ENCODE assay signal across 8 mouse cellular contexts in genomic region chr16:45158522-45159388, GRCm38 (mm10). TPM values are rescaled to one million over a fixed set of nuclear protein-coding genes. Genes with fewer than 3 reads are reported as not detected.
DNase-seq lines count a peak whose midpoint lies in the region; ATAC-seq lines count a peak whose summit lies in the region.

Gene Slc35a5 (minus strand): TSS chr16:45158706.
Gene Atg3 (plus strand): TSS chr16:45158785.

- no peaks in the 10 kb centered on the region for H3K9me3 ChIP-seq in hindbrain, embryonic 14.5 days (ENCODE audit: control insufficient read depth, low read length)

- H3K27ac ChIP-seq in hindbrain, embryonic 14.5 days: peak within 1 kb of the TSS; percentile 86

- H3K36me3 ChIP-seq in hindbrain, embryonic 14.5 days (replicated peaks; ENCODE audit: control insufficient read depth, insufficient read depth): peaks cover 24% of the 10 kb centered on the region

- ATAC-seq in hindbrain, embryonic 14.5 days (ENCODE audit: low FRiP score): peak; percentile 98

- no peaks in the 10 kb centered on the region for H3K27me3 ChIP-seq in hindbrain, embryonic 14.5 days (ENCODE audit: control insufficient read depth, insufficient read depth, low read length)

- peak within 1 kb of the TSS; percentile 97 for H3K9ac ChIP-seq in hindbrain, embryonic 14.5 days

- peak; percentile 99 for DNase-seq in R1 (ENCODE audit: low read depth, low spot score)
- DNase-seq in cerebellum, postnatal 25 days: peak; percentile 95 to 97
- DNase-seq in frontal cortex, postnatal 25 days (ENCODE audit: low spot score in 2 of 2): peak; percentile 83 to 89
- DNase-seq in hindbrain, embryonic 14.5 days (ENCODE audit: low spot score): peak; percentile 95
- DNase-seq in layer of hippocampus, postnatal 36 days: peak; percentile 94
- peak; percentile 97 for DNase-seq in lung, postnatal 36 days
- peak; percentile 99 for DNase-seq in retina, postnatal 1 day
- DNase-seq in urinary bladder, adult 18-20 months (ENCODE audit: low spot score in 2 of 2): peak; percentile 83 to 95

- peak within 1 kb of the TSS; percentile 63 for H3K4me2 ChIP-seq in hindbrain, embryonic 14.5 days (replicated peaks)

- WGBS in hindbrain, embryonic 14.5 days: under 1% methylated on average over 55 of the region's 64 CpGs

- H3K4me1 ChIP-seq in hindbrain, embryonic 14.5 days (replicated peaks; ENCODE audit: control insufficient read depth, insufficient read depth, low read length): peaks cover 25% of the 10 kb centered on the region

- H3K4me3 ChIP-seq in hindbrain, embryonic 14.5 days (replicated peaks; ENCODE audit: low read length): peak within 1 kb of the TSS; percentile 89

RNA-seq across cellular contexts. Expression of gene Slc35a5, which starts in this region (rescaled TPM):
- 36.5 and 38.6 TPM in 2 replicates for polyA plus RNA-seq in hindbrain, embryonic 14.5 days (2014; fragmentation: Nextera tagmentation; extraction: Ambion mirVana)
- total RNA-seq in layer of hippocampus, postnatal 36 days (2021): 10 to 100 TPM; 53.0 to 57.7 TPM

RNA-seq across cellular contexts. Expression of gene Atg3, which starts in this region (rescaled TPM):
- polyA plus RNA-seq in hindbrain, embryonic 14.5 days (2014; fragmentation: Nextera tagmentation; extraction: Ambion mirVana): 48.6 and 54.2 TPM in 2 replicates
- 10 to 100 TPM; 45.2 to 48.3 TPM for total RNA-seq in layer of hippocampus, postnatal 36 days (2021)

Comparison
In these comparisons a context has a peak if more than half of its experiments do, and no peak if none do; other contexts are left out.
1. Peak in every context shown above with its lines: DNase-seq, ATAC-seq, H3K4me3 ChIP-seq and H3K27ac ChIP-seq.